Mouse (Mus musculus): ENCODE data around the gene Gm28269.

GRCm38 (mm10) chrX:21716885-21717284, 28.0 kb downstream of the Gm28269 start:
- TF ChIP-seq CTCF (IDR thresholded peaks at IDR 0.05; ENCODE audit: insufficient read depth, low read depth, low read length) (no peak), POLR2A (IDR thresholded peaks at IDR 0.05; ENCODE audit: insufficient read depth, low read depth, low read length) (no peak)

All from olfactory bulb, adult 2 months (tissue).